Mouse (Mus musculus) liver, embryonic 15.5 days (tissue): ENCODE data around the gene Zfyve27. TPM values are rescaled to one million over a fixed set of nuclear protein-coding genes. Genes with fewer than 3 reads are reported as not detected.
A peak's percentile ranks its signal among the peaks of the same experiment; 100 is the strongest.

Source experiments
- ATAC-seq: fragments of 200-750 bp; cut with Nextera tagmentation; 2 replicates; pipeline ENCODE4 v1.8.0; 2017; ENCODE audit warnings: moderate number of reproducible peaks, mild to moderate bottlenecking, moderate library complexity; ENCODE audit not compliant: insufficient read depth
- H3K27ac ChIP-seq: fragments of 300-500 bp; sonication (generic); replicated peaks from 2 replicates; pipeline ENCODE4 v1.5.1; 2015; ENCODE audit warnings: mild to moderate bottlenecking, inconsistent platforms
- H3K27me3 ChIP-seq: fragments of 300-500 bp; sonication (generic); 2 replicates; pipeline ENCODE4 v1.6.1; 2015; ENCODE audit warnings: mild to moderate bottlenecking, inconsistent platforms
- H3K36me3 ChIP-seq: fragments of 300-500 bp; sonication (generic); replicated peaks from 2 replicates; pipeline ENCODE4 v1.6.1; 2015; ENCODE audit warnings: moderate library complexity, mild to moderate bottlenecking, inconsistent platforms
- H3K4me1 ChIP-seq: fragments of 300-500 bp; sonication (generic); replicated peaks from 2 replicates; pipeline ENCODE4 v1.6.1; 2015; ENCODE audit warnings: inconsistent platforms
- H3K4me2 ChIP-seq: fragments of 300-500 bp; sonication (generic); 2 replicates; pipeline ENCODE4 v1.6.1; 2015; ENCODE audit warnings: moderate library complexity, mild to moderate bottlenecking, inconsistent platforms
- H3K4me3 ChIP-seq: fragments of 300-500 bp; sonication (generic); replicated peaks from 2 replicates; pipeline ENCODE4 v1.5.1; 2015; ENCODE audit warnings: mild to moderate bottlenecking, inconsistent platforms
- H3K9ac ChIP-seq: fragments of 300-500 bp; sonication (generic); 2 replicates; pipeline ENCODE4 v1.6.1; 2015; ENCODE audit warnings: moderate library complexity, mild to moderate bottlenecking, inconsistent platforms
- H3K9me3 ChIP-seq: fragments of 300-500 bp; sonication (generic); replicated peaks from 2 replicates; pipeline ENCODE4 v1.6.1; 2016; ENCODE audit warnings: inconsistent platforms
- WGBS: fragments of 180-500 bp; shearing (Covaris S2); methylation state at CpG from one replicate; pipeline ENCODE4 v1.1.7; 2015; ENCODE audit warnings: mixed read lengths; ENCODE audit not compliant: insufficient replicate concordance; 5-methylcytosine and 5-hydroxymethylcytosine counted together
- polyA plus RNA-seq: library from polyadenylated mRNA; unstranded; fragments of >200 nt; fragmentation: Nextera tagmentation; extraction: Ambion mirVana; gene quantifications from 2 replicates; pipeline ENCODE4 v1.2.1, GENCODE M21; 2015

The Zfyve27 gene
- polyA plus RNA-seq, 1 experiment from 2014 or later = 8.8 TPM

DNA sequence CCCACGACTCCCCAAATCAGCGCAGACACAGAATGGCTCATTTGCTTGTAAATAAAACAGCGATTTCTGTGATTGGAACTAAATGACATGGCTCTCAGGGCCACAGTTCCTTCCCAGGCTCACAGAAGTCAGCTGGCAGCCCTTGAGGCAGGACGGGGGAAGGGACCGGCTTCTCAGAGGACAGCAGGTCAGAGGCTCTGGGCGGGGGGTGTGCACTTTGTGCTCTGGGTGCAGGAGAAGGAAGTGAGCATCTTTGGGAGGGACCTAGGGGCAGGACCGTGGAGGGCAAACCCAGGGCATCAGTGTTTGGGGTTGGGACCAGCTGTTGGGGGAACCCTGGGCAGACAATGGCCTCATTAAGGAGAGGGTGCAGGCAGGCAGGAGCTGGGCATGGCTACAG, 45.7 kb downstream of the Zfyve27 start:
- peaks cover 4% of the 10 kb centered on the region; the same call in 1 of the 2 replicates for H3K27me3 ChIP-seq
- no peaks in the 10 kb centered on the region for H3K9me3 ChIP-seq
- H3K27ac ChIP-seq = no peak overlapping the region
- no peak overlapping the region for H3K4me2 ChIP-seq
- no peak overlapping the region for H3K4me3 ChIP-seq
- WGBS = 57% methylated on average over 7 of the region's 7 CpGs
- H3K9ac ChIP-seq = no peak overlapping the region
- no peaks in the 10 kb centered on the region for H3K36me3 ChIP-seq
- no peak for ATAC-seq
- no peaks in the 10 kb centered on the region for H3K4me1 ChIP-seq

DNA sequence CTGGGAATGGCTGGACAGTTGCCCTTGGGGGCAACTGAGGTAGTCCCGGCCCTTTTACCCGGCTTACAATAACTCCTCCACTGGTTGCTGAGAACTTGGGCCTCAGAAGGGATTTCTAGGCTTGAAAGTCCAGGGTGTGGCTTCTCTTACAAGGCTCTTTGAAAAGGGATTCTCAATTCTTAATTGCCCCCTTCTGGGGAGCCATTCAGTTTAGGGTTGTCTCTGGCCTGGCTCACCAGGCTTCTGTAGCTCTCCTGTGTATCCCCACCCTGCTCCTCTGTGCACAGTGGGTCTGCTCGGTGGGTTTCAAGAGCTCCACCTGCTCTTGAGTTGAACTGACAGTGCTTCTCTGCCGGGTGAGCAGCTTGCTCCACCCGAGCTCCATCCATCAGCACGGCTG, 46.2 kb downstream of the Zfyve27 start:
- Histone ChIP-seq H3K4me1 (no peaks in the 10 kb centered on the region), H3K36me3 (no peaks in the 10 kb centered on the region), H3K9ac (no peak overlapping the region), H3K4me2 (no peak overlapping the region), H3K4me3 (no peak overlapping the region), H3K27me3 (0 out of 2 replicates have a peak, but pooled peaks cover 3% of the 10 kb centered on the region), H3K27ac (no peak overlapping the region), H3K9me3 (no peaks in the 10 kb centered on the region)
- ATAC-seq = no peak
- 65% methylated on average over 6 of the region's 6 CpGs for WGBS

DNA sequence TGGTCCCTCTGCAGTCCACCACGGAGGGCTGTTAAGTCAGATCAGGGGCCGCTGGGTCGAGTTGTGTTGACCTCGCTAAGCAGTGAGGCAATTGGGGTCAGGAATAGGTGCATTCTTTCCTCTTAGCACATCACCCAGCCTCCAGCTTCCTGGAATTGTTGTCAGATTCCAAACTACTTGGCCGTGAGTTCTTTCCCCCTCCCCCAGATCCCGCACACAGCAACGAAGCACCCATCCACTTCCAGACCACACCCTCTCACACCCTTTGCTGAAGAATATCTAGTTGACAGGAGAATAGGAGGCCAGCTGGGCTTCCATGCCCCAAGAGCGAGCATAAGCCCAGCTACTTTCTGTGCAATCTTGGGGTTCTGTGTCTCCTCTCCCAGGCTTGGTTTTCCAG, 48.2 kb downstream of the Zfyve27 start:
- no peak overlapping the region for H3K9ac ChIP-seq
- no peak overlapping the region for H3K27ac ChIP-seq
- ATAC-seq = no peak
- no peak overlapping the region for H3K4me3 ChIP-seq
- no peaks in the 10 kb centered on the region for H3K36me3 ChIP-seq
- H3K4me1 ChIP-seq = no peaks in the 10 kb centered on the region
- H3K9me3 ChIP-seq = no peaks in the 10 kb centered on the region
- no peak overlapping the region for H3K4me2 ChIP-seq
- WGBS = 25% methylated on average over 8 of the region's 8 CpGs
- 0 out of 2 replicates have a peak, but pooled peaks cover 3% of the 10 kb centered on the region for H3K27me3 ChIP-seq

DNA sequence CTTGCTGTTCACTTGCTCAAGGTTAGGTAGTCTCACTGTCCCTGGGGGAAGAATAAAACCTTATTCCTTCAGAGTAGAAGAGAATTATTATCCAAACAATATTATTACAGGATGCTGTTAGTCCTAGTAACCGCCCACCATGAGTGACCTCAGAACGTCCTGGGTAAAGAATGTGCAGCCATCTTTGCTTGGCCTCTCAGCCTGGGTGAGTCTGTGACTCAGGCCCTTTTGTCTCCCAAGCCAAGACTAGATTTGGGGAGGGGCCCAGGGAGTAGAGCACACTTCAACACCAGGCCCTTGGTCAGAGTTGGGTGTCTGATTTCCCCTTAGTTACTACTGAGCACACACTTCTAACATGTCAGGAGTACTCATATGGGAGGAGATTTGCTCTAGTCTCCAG, 50.9 kb downstream of the Zfyve27 start:
- no peaks in the 10 kb centered on the region for H3K9me3 ChIP-seq
- no peaks in the 10 kb centered on the region for H3K36me3 ChIP-seq
- no peak overlapping the region for H3K27ac ChIP-seq
- no peak overlapping the region for H3K9ac ChIP-seq
- no peak for ATAC-seq
- 57% methylated on average over 2 of the region's 2 CpGs for WGBS
- H3K27me3 ChIP-seq = peaks cover 3% of the 10 kb centered on the region; the same call in 1 of the 2 replicates
- no peaks in the 10 kb centered on the region for H3K4me1 ChIP-seq
- no peak overlapping the region for H3K4me3 ChIP-seq
- H3K4me2 ChIP-seq = no peak overlapping the region

DNA sequence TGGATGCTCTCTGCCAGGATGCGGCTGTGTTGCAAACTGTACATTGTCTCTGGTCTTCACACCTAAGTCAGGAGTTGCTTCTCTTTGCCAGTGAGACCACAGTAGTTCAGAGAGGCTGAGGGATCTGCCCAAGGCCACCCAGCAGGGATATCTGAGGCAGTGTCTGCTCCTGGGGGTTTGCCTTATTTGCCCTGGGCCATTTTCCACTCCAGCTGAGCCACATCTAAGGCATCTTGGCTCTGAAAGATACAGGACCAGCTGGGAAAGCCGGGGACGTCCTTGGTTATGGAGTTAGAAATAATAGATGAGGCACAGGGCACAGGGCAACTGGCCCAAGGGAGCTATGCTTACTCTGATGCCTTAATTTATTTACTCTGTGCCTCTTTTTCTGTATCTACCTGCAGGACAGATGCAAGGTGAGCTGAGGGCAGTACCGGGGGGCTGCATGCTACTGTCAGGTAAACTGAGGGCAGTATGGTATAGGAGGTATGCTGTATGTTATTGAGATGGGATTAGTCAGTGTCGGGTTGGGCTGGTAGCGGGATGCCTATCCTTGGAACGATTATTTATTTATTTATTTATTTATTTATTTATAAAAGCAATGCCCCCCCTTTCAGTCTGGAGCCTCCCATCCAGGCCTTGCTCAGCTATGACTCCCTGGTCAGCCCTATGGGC, 53.1 kb downstream of the Zfyve27 start:
- H3K4me1 ChIP-seq = no peaks in the 10 kb centered on the region
- no peaks in the 10 kb centered on the region for H3K36me3 ChIP-seq
- no peaks in the 10 kb centered on the region for H3K9me3 ChIP-seq
- no peak overlapping the region for H3K4me2 ChIP-seq
- H3K27me3 ChIP-seq = no peaks in the 10 kb centered on the region; the same call in 1 of the 2 replicates
- ATAC-seq = no peak
- no peak overlapping the region for H3K4me3 ChIP-seq
- H3K27ac ChIP-seq = no peak overlapping the region
- WGBS = 52% methylated on average over 7 of the region's 7 CpGs
- H3K9ac ChIP-seq = no peak overlapping the region

DNA sequence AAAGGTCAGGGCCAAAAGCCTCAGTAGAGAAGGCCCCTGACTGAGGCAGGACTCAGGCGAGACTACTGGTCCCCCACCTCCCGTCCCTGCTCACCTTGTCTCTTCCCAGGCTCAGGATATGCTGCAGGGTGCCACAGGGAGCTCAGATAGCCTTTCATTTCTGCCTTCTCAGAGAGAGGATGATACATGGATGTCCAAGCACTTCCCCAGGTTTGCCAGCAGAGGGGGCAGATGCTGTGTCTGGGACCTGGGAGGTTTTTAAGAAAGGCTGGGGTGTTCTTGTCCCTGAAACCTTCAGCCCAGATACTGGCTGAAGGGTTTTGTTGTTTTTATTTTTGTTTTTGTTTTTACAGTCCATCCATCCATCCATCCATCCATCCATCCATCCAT, 53.6 kb downstream of the Zfyve27 start:
- H3K9me3 ChIP-seq = no peaks in the 10 kb centered on the region
- H3K36me3 ChIP-seq = no peaks in the 10 kb centered on the region
- H3K4me1 ChIP-seq = no peaks in the 10 kb centered on the region
- H3K4me3 ChIP-seq = no peak overlapping the region
- no peak overlapping the region for H3K27ac ChIP-seq
- H3K9ac ChIP-seq = no peak overlapping the region
- H3K27me3 ChIP-seq = no peaks in the 10 kb centered on the region; the same call in 1 of the 2 replicates
- ATAC-seq = no peak
- 11% methylated on average over 2 of the region's 2 CpGs for WGBS
- no peak overlapping the region for H3K4me2 ChIP-seq

DNA sequence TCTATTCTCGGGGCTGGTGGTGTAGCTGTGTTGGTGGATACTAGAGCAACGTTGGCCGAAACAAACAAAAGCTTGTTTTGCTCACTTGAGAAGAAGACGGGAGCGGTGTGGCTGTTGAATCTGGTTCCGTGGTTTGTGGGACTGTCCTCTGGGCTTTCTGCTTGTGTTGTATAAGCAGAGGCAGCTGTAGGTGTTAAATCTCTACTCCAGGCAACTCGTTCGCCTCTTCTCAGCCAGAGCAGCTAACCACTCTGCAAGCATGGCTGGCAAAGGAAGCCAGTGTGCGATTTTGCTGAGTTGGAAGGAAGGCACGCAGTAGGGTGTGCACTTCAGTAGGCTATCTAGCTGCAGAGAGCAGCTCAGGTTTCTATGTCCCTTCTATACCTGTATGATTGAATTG, 62.7 kb downstream of the Zfyve27 start:
- Histone ChIP-seq H3K27ac (no peak overlapping the region), H3K4me3 (no peak overlapping the region), H3K27me3 (peaks cover 1% of the 10 kb centered on the region), H3K36me3 (no peaks in the 10 kb centered on the region), H3K4me1 (peaks cover 20% of the 10 kb centered on the region), H3K9ac (no peak overlapping the region), H3K9me3 (no peaks in the 10 kb centered on the region), H3K4me2 (no peak overlapping the region)
- no peak for ATAC-seq
- WGBS = 52% methylated on average over 10 of the region's 10 CpGs

DNA sequence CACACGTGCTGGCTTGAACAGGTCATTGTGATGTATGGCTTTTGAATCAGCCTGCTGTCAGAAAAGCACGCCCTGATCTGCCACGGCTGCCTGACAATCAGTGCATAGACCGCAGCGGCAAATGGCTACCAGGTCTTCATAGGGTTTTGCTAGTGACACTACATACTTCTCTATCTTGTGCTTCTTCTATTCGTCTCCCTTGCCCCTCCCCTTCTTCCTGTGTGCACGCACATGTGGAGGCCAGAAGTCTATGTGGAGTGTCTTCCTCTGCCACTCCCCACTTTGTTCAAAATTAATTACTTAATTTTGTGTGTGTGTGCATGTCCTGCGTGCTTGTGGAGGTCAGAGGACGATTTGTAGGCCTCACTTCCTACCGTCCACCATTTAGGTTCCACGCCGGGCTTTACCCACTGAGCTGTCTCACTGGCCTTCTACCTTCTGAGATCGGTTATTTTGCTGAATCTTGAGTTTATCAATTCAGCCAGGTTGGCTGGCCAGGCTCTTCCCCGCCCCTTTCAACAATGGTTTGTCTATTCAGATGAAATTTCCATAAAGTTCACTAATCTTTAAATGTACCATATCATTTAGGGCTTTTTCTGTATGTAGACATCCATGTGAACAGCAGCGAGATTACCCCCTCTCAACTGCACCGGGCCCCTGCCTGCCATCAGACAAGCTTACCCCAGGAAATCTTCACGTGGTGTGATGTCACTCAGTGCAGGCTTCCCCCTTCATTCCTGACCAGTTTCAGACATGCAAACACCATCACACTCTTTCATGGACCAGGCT, 65.9 kb downstream of the Zfyve27 start:
- Histone ChIP-seq H3K27ac (no peak overlapping the region), H3K9ac (no peak overlapping the region), H3K36me3 (no peaks in the 10 kb centered on the region), H3K27me3 (peaks cover 9% of the 10 kb centered on the region), H3K9me3 (no peaks in the 10 kb centered on the region), H3K4me2 (peak overlapping the region; percentile 33), H3K4me3 (no peak overlapping the region), H3K4me1 (peaks cover 20% of the 10 kb centered on the region)
- no peak for ATAC-seq
- WGBS = 53% methylated on average over 17 of the region's 17 CpGs

DNA sequence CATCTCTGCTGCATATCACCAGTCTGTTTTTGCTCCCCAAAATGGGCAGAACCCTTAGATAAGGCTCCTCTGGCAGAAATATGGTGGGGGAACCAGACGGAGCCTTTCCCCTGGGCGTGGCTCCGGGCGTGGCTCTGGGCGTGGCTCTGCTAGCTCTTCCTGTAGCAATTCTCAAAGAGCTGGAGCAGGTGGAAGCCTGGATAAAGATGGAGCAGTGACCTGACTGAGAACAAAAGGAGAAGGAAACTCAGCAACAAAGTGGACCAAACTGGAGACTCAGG, 66.5 kb downstream of the Zfyve27 start:
- H3K4me3 ChIP-seq = no peak overlapping the region
- no peaks in the 10 kb centered on the region for H3K9me3 ChIP-seq
- peak overlapping the region; percentile 33 for H3K4me2 ChIP-seq
- peak; percentile 56 for ATAC-seq
- no peak overlapping the region for H3K9ac ChIP-seq
- H3K4me1 ChIP-seq = peaks cover 20% of the 10 kb centered on the region
- no peak overlapping the region for H3K27ac ChIP-seq
- peaks cover 9% of the 10 kb centered on the region for H3K27me3 ChIP-seq
- WGBS = 27% methylated on average over 5 of the region's 5 CpGs
- no peaks in the 10 kb centered on the region for H3K36me3 ChIP-seq

DNA sequence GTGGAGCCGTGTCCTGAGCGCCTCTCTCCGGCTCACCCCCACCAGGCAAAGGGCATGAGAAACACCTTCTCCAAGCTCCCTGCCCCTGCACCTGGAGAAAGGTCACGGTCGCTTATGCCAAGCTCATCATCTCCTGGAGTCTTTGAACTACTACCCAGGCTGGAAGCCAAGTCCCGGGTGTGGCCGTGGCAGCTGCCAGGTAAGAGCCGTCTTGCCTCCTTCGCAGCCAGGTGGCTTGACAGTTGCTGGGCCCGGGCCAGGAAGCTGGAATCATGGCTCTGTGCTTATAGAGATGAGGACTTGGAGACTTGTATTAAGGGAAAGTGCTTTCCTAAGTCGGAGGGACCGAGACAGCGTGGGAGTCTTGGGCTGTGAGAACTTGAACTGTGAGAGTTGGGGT, 67.2 kb downstream of the Zfyve27 start:
- peaks cover 20% of the 10 kb centered on the region for H3K4me1 ChIP-seq
- H3K27ac ChIP-seq = no peak overlapping the region
- WGBS = 81% methylated on average over 13 of the region's 13 CpGs
- H3K4me3 ChIP-seq = no peak overlapping the region
- H3K9me3 ChIP-seq = no peaks in the 10 kb centered on the region
- H3K27me3 ChIP-seq = peaks cover 9% of the 10 kb centered on the region
- no peak overlapping the region for H3K9ac ChIP-seq
- no peak for ATAC-seq
- no peak overlapping the region for H3K4me2 ChIP-seq
- no peaks in the 10 kb centered on the region for H3K36me3 ChIP-seq

DNA sequence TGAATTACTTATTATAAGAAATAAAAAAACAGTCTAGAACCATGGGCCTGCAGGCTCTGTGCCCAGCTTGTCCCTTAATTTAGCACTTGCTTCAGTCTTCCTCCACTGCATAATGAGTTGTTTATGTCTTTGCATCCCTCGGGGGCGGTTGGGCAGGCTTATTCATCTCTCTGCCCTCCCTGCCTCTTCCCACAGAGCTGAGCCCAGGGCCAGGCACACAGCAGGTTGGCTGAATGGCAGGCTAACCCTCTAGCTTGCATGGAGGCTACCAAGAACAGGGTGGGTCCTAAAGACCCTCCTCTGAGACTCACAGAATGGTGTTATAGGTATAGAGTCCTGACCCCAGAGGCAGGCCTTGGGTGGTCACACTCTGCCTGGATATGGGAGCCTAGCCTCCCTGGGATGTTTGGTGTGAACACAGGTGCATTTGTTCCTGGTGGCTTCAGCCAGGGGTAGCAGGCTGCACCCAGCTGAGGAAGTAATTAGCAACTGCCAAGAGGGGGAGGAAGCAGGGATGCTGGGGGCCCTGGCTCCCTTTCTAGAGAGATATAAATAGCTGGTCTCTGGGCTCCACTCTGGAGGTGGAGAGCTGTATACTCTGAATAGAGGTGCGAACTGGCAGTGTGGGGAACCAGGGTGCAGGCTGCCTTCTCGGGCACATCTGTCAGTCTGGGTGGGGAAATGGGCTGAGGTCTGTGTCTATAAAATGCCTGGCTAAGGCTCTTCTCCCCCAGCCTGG, 74.0 kb downstream of the Zfyve27 start:
- WGBS = 26% methylated on average over 4 of the region's 4 CpGs
- no peak overlapping the region for H3K4me3 ChIP-seq
- H3K36me3 ChIP-seq = no peaks in the 10 kb centered on the region
- no peak overlapping the region for H3K27ac ChIP-seq
- no peak overlapping the region for H3K4me2 ChIP-seq
- H3K9ac ChIP-seq = no peak overlapping the region
- H3K4me1 ChIP-seq = no peaks in the 10 kb centered on the region
- no peaks in the 10 kb centered on the region; the same call in 1 of the 2 replicates for H3K27me3 ChIP-seq
- no peaks in the 10 kb centered on the region for H3K9me3 ChIP-seq
- no peak for ATAC-seq
